Mouse (Mus musculus) hindbrain, embryonic 14.5 days (tissue): ENCODE results near the gene Srd5a3. TPM values are rescaled to one million over a fixed set of nuclear protein-coding genes. Genes with fewer than 3 reads are reported as not detected.

Experiments used
- ATAC-seq: fragments of 200-750 bp; cut with Nextera tagmentation; 2 replicates; pipeline ENCODE4 v1.8.0; 2017; ENCODE audit warnings: moderate number of reproducible peaks, mild to moderate bottlenecking, moderate TSS enrichment, moderate library complexity; ENCODE audit not compliant: low FRiP score
- DNase-seq: peaks from one replicate; pipeline ENCODE4 v3.0.0-alpha.2; 2015; ENCODE audit warnings: low spot score
- H3K27ac ChIP-seq: fragments of 300-500 bp; sonication (generic); 2 replicates; pipeline ENCODE4 v1.5.1; 2014; ENCODE audit warnings: mild to moderate bottlenecking, moderate library complexity
- H3K27me3 ChIP-seq: fragments of 300-500 bp; sonication (generic); 2 replicates; pipeline ENCODE4 v1.6.1; 2014; ENCODE audit warnings: mild to moderate bottlenecking, low read length, mixed read lengths; ENCODE audit not compliant: control insufficient read depth, insufficient read depth
- H3K36me3 ChIP-seq: fragments of 300-500 bp; sonication (generic); replicated peaks from 2 replicates; pipeline ENCODE4 v1.6.1; 2014; ENCODE audit not compliant: control insufficient read depth, insufficient read depth
- H3K4me1 ChIP-seq: fragments of 300-500 bp; sonication (generic); replicated peaks from 2 replicates; pipeline ENCODE4 v1.6.1; 2014; ENCODE audit warnings: antibody characterized with exemption, low read length, mixed read lengths; ENCODE audit not compliant: control insufficient read depth, insufficient read depth
- H3K4me2 ChIP-seq: fragments of 300-500 bp; sonication (generic); replicated peaks from 2 replicates; pipeline ENCODE4 v1.6.1; 2014; ENCODE audit warnings: mild to moderate bottlenecking, moderate library complexity
- H3K4me3 ChIP-seq: fragments of 300-500 bp; sonication (generic); replicated peaks from 2 replicates; pipeline ENCODE4 v1.5.1; 2014; ENCODE audit warnings: mild to moderate bottlenecking, low read length
- H3K9ac ChIP-seq: fragments of 300-500 bp; sonication (generic); 2 replicates; pipeline ENCODE4 v1.6.1; 2014
- H3K9me3 ChIP-seq: fragments of 300-500 bp; sonication (generic); 2 replicates; pipeline ENCODE4 v1.6.1; 2016; ENCODE audit warnings: low read length; ENCODE audit not compliant: control insufficient read depth
- WGBS: fragments of 180-500 bp; shearing (Covaris S2); extraction: QIAGEN DNeasy Blood & Tissue Kit; methylation state at CpG from one replicate; pipeline ENCODE4 v1.1.7; 2014; 5-methylcytosine and 5-hydroxymethylcytosine counted together
- polyA plus RNA-seq: library from polyadenylated mRNA; unstranded; fragments of >200 nt; fragmentation: Nextera tagmentation; extraction: Ambion mirVana; gene quantifications from 2 replicates; pipeline ENCODE4 v1.2.1, GENCODE M21; 2014

The Srd5a3 gene
- polyA plus RNA-seq, 1 experiment from 2014 or later: 16.3 TPM

DNA sequence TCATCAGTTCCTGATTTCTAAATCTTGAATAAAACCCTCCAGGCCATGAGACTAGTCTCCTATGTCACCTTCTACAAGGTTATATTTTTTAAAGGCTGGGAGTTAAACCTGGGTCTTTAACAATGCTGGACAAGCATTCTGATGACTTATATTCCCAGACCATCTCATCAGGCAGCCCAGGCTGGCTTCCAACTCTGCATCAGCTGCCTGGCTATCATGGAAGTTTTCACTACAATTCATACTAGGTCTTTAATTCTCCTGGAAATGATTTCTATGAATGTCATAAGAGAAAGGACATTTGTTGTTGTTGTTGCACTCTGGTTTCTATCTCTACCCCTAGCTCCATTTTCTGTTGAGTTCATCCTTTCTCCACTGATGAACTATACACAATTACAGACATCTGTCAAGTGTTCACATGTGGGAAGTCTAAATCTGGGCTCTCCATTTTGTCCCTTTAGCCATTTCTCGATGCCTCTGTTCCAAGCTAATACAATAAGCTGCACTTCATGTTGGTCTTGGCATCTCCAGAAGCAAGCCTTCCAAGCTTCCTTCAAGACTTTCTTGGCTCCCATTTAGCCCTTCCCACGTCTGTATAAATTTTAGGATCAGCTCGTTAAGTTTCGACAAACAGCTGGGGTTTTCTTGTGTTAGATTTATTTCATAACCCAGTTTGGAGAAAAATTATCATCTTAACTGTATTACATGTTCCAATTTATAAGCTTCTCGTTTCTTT, 12.3 kb upstream of the Srd5a3 start:
- Histone ChIP-seq H3K9me3 (peaks cover 19% of the 10 kb centered on the region), H3K4me3 (no peak overlapping the region), H3K4me1 (no peaks in the 10 kb centered on the region), H3K9ac (no peak overlapping the region), H3K4me2 (no peak overlapping the region), H3K27me3 (no peaks in the 10 kb centered on the region), H3K27ac (no peak overlapping the region), H3K36me3 (no peaks in the 10 kb centered on the region)
- 91% methylated on average over 5 of the region's 5 CpGs for WGBS
- DNase-seq (no peak), ATAC-seq (no peak)

DNA sequence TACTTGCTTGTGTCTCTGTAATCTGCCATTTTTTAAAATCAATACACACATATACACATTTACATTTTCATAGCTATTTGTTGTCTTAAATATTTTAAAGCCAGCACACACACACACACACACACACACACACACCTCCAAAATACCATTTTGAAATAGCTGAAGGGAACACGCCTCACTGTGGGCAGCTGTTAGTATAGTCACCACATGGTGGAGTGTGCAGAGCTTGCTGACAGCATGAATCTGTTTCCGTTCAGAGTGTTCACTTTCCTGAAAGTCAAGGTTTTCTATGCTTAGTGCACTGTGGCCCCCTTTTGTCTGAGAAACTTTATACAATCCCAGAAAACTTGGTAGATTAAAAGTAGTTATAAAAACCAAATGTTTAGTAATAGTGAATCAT, 9.8 kb upstream of the Srd5a3 start:
- no peaks in the 10 kb centered on the region for H3K4me1 ChIP-seq
- WGBS: 62% methylated on average over 2 of the region's 2 CpGs
- no peaks in the 10 kb centered on the region for H3K9me3 ChIP-seq
- DNase-seq (no peak), ATAC-seq (no peak)
- H3K36me3 ChIP-seq: no peaks in the 10 kb centered on the region
- no peak overlapping the region for H3K9ac ChIP-seq
- no peak overlapping the region for H3K4me2 ChIP-seq
- H3K27ac ChIP-seq: no peak overlapping the region
- H3K4me3 ChIP-seq: no peak overlapping the region
- no peaks in the 10 kb centered on the region for H3K27me3 ChIP-seq

DNA sequence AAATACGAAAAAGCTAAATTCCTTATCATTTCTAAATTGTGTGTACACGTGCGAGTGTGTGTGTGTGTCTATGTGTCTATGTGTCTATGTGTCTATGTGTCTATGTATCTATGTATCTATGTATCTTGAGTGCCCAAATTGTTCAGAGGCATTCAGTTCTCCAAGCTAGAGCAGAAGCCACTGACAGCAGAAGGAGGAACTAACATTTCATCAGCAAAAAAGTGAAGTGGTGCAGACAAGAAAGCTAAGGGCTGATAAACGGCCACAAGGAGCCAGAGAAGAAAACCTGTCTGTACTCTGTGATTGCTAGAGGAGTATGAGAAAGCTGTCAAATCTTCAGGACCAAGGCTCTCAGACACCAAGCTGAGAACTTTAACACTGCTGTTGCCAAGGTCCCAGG, 8.1 kb upstream of the Srd5a3 start:
- H3K36me3 ChIP-seq: no peaks in the 10 kb centered on the region
- no peak for DNase-seq
- H3K27me3 ChIP-seq: no peaks in the 10 kb centered on the region
- no peak overlapping the region for H3K9ac ChIP-seq
- no peak overlapping the region for H3K4me2 ChIP-seq
- H3K4me1 ChIP-seq: no peaks in the 10 kb centered on the region
- H3K4me3 ChIP-seq: no peak overlapping the region
- H3K27ac ChIP-seq: no peak overlapping the region
- H3K9me3 ChIP-seq: no peaks in the 10 kb centered on the region
- 90% methylated on average over 4 of the region's 4 CpGs for WGBS
- ATAC-seq: no peak

DNA sequence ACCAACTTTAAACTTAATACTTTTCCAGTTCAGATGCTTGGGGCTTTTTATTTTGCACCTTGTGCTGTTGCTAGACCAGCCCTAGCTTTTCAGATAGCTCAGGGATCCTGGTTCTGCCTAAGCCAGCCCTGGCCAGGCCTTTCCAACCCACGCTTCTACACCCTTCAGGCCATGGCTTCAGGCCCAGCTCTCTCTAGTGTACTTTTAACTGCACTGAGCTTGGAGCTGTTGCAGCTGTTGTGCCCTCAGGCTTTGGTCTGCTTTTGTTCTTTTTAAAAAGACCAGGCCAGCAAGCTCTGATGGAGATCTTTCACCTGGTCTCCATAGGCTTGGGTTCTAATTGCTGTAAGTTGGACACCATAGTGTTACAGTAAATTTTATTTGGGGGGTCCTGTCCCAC, 4.4 kb upstream of the Srd5a3 start:
- Histone ChIP-seq H3K4me2 (no peak overlapping the region), H3K27me3 (no peaks in the 10 kb centered on the region), H3K4me3 (no peak overlapping the region), H3K9ac (no peak overlapping the region), H3K36me3 (no peaks in the 10 kb centered on the region), H3K9me3 (no peaks in the 10 kb centered on the region), H3K27ac (no peak overlapping the region), H3K4me1 (peaks cover 6% of the 10 kb centered on the region)
- WGBS: 86% methylated on average over 1 of the region's 1 CpGs
- DNase-seq: no peak
- ATAC-seq: no peak

DNA sequence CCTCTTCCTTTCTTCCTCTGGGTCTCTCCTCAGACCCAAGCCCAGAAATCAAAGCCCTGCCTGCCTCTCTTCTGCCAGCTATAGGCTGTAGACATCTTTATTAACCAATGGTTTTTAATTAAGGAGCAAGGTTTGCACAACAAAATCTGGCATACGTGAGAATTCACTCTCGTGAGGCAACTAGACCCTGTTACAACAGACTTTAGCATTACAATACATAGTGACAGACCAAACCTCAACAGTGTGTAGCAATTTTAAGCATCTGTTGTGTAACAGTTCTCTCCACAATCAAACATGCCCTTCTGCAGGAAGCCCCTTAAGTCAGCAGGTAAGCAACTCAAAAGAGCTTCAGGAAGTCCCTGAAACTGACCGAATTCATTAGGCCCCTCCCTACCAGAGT, 3.8 kb upstream of the Srd5a3 start:
- WGBS: 85% methylated on average over 3 of the region's 3 CpGs
- Histone ChIP-seq H3K4me2 (no peak overlapping the region), H3K4me1 (peaks cover 9% of the 10 kb centered on the region), H3K27ac (no peak overlapping the region), H3K4me3 (no peak overlapping the region), H3K9me3 (no peaks in the 10 kb centered on the region), H3K9ac (no peak overlapping the region), H3K36me3 (no peaks in the 10 kb centered on the region), H3K27me3 (no peaks in the 10 kb centered on the region)
- no peak for DNase-seq
- no peak for ATAC-seq

DNA sequence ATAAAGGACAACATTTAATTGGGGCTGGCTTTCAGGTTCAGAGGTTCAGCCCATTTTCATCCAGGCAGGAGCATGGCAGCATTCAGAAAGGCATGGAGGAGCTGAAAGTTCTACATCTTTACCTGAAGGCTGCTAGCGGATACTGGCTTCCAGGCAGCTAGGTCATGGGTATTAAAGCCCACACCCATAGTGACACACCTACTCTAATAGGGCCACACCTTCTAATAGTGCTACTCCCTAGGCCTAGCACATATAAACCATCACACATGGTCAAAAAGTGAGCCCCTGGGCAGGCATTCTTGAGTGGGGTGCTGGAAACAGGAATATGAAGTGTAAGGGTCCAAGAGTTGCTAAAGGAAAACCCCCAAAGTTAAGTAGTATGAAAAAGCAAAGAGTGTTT, 2.5 kb upstream of the Srd5a3 start:
- H3K9ac ChIP-seq: no peak overlapping the region
- ATAC-seq (no peak), DNase-seq (no peak)
- H3K4me1 ChIP-seq: peaks cover 12% of the 10 kb centered on the region
- H3K4me2 ChIP-seq: no peak overlapping the region
- no peak overlapping the region for H3K4me3 ChIP-seq
- no peaks in the 10 kb centered on the region for H3K27me3 ChIP-seq
- no peaks in the 10 kb centered on the region for H3K9me3 ChIP-seq
- whole genome bisulfite sequencing: 93% methylated on average over 1 of the region's 1 CpGs
- no peaks in the 10 kb centered on the region for H3K36me3 ChIP-seq
- H3K27ac ChIP-seq: no peak overlapping the region

DNA sequence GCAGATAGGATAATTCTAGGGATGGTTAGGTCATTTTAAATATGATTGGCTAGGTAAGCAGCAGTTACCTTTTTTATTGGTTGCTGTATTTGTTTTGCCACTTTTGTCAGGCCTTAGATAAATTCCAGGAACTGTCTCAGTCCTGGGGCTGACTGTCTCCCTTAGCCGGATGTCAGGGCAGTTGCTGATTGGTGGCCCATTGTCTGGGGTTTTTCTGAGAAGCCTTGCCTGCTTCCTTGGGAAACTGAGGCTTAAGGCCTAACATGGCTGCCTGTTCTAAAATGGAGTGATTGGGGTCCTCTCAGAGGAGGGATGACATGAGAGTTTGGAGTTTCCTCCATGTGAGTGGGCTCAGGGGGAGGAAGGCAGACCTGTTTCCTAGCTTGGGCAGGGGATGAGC, 2.0 kb upstream of the Srd5a3 start:
- no peak overlapping the region for H3K27ac ChIP-seq
- no peak overlapping the region for H3K9ac ChIP-seq
- no peaks in the 10 kb centered on the region for H3K27me3 ChIP-seq
- ATAC-seq (no peak), DNase-seq (no peak)
- H3K9me3 ChIP-seq: no peaks in the 10 kb centered on the region
- H3K36me3 ChIP-seq: no peaks in the 10 kb centered on the region
- 46% methylated on average over 1 of the region's 1 CpGs for WGBS
- no peak overlapping the region for H3K4me3 ChIP-seq
- peaks cover 12% of the 10 kb centered on the region for H3K4me1 ChIP-seq
- no peak overlapping the region for H3K4me2 ChIP-seq

DNA sequence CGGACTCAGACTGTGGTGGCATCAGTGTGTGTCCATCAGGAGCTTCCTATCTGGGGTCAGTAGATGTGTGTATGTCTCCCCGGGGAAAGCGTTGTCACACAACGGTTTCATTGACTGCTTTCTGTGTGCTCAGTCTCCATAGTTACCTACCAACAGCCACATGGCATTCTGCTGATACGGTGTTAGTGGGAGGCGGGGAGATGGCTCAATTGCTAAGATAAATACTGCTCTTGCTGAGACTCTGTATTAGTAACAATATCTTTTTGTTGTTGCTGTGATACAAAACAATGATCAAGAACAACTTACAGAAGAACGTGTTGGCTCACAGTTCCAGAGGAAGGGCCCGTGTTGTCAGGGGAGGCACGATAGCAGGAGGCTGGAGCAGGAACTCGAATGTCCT, 1.6 kb upstream of the Srd5a3 start:
- Histone ChIP-seq H3K9ac (no peak overlapping the region), H3K4me1 (peaks cover 12% of the 10 kb centered on the region), H3K4me2 (no peak overlapping the region), H3K27ac (no peak overlapping the region), H3K9me3 (no peaks in the 10 kb centered on the region), H3K36me3 (no peaks in the 10 kb centered on the region), H3K4me3 (no peak overlapping the region), H3K27me3 (no peaks in the 10 kb centered on the region)
- no peak for ATAC-seq
- WGBS: 13% methylated on average over 10 of the region's 10 CpGs
- no peak for DNase-seq

DNA sequence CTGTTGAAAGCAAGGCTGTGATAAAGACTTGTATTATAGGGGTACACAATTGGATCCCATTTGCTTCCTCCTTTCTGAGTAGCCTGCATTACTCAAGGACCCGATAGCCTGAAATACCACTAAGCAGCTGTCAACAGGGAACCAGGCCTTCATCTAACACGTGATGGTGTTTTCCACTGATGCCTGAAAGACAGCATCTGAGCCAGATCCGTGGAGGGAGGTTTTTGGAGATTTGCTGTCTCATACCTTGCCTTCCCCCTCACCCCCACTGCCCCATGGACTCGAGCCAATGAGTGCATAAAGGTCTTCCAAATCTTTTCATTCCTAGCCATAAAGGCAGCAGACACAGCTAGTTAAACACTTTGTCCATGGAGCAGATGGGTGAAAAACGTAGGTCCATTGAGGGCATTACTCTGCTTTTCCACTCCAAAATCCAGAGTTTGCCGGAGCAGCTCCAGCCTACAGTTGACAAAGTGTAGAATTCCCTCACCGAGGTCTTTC, 850 bp upstream of the Srd5a3 start:
- peaks cover 12% of the 10 kb centered on the region for H3K4me1 ChIP-seq
- no peak overlapping the region for H3K9ac ChIP-seq
- H3K9me3 ChIP-seq: no peaks in the 10 kb centered on the region
- H3K36me3 ChIP-seq: no peaks in the 10 kb centered on the region
- no peak overlapping the region for H3K27ac ChIP-seq
- ATAC-seq: no peak
- no peaks in the 10 kb centered on the region for H3K27me3 ChIP-seq
- 32% methylated on average over 7 of the region's 7 CpGs for WGBS
- no peak for DNase-seq
- no peak overlapping the region for H3K4me3 ChIP-seq
- peak overlapping the region; percentile 92 for H3K4me2 ChIP-seq

DNA sequence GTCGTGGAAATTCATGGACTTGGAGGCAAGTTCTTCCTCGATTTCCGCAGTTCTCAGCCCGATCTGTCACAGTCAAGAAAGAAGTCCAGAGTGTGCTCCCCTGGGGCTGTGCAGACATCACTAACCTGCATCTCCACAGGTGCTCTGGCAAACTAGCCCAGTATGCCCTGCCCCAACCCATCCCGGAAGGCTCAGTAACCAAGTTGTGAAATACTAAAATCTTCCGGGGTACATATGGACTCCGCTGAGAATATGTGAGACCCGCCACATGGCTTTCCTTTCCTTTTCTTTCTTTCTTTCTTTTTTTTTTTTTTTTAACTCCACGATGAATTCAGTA, 627 bp downstream of the Srd5a3 start:
- H3K27ac ChIP-seq: peak overlapping the region; percentile 91
- H3K4me2 ChIP-seq: peak overlapping the region; percentile 92
- H3K9ac ChIP-seq: peak overlapping the region; percentile 84
- ATAC-seq (peak; percentile 51), DNase-seq (no peak)
- H3K4me1 ChIP-seq: peaks cover 12% of the 10 kb centered on the region
- 13% methylated on average over 9 of the region's 9 CpGs for WGBS
- peak overlapping the region; percentile 77 for H3K4me3 ChIP-seq
- no peaks in the 10 kb centered on the region for H3K27me3 ChIP-seq
- H3K36me3 ChIP-seq: no peaks in the 10 kb centered on the region
- no peaks in the 10 kb centered on the region for H3K9me3 ChIP-seq
